Mouse (Mus musculus) liver, embryonic 13.5 days (tissue): ENCODE results near the gene Cul4b. TPM values are rescaled to one million over a fixed set of nuclear protein-coding genes. Genes with fewer than 3 reads are reported as not detected.

Experiments
- ATAC-seq: fragments of 200-750 bp; cut with Nextera tagmentation; 2 replicates; pipeline ENCODE4 v1.8.0; 2017; ENCODE audit warnings: low read depth, mild to moderate bottlenecking, moderate number of reproducible peaks, moderate library complexity
- DNase-seq: peaks from one replicate; pipeline ENCODE4 v3.0.0; 2022
- H3K27ac ChIP-seq: fragments of 300-500 bp; sonication (generic); 2 replicates; pipeline ENCODE4 v1.5.1; 2015; ENCODE audit warnings: moderate library complexity, mild to moderate bottlenecking, inconsistent platforms
- H3K27me3 ChIP-seq: fragments of 300-500 bp; sonication (generic); 2 replicates; pipeline ENCODE4 v1.6.1; 2015; ENCODE audit warnings: mild to moderate bottlenecking, inconsistent platforms
- H3K36me3 ChIP-seq: fragments of 300-500 bp; sonication (generic); 2 replicates; pipeline ENCODE4 v1.6.1; 2015; ENCODE audit warnings: mild to moderate bottlenecking, inconsistent platforms
- H3K4me1 ChIP-seq: fragments of 300-500 bp; sonication (generic); replicated peaks from 2 replicates; pipeline ENCODE4 v1.6.1; 2015; ENCODE audit warnings: inconsistent platforms
- H3K4me2 ChIP-seq: fragments of 300-500 bp; sonication (generic); 2 replicates; pipeline ENCODE4 v1.6.1; 2015; ENCODE audit warnings: inconsistent platforms, mild to moderate bottlenecking, moderate library complexity
- H3K4me3 ChIP-seq: fragments of 300-500 bp; sonication (generic); replicated peaks from 2 replicates; pipeline ENCODE4 v1.5.1; 2015; ENCODE audit warnings: mild to moderate bottlenecking, inconsistent platforms
- H3K9ac ChIP-seq: fragments of 300-500 bp; sonication (generic); 2 replicates; pipeline ENCODE4 v1.6.1; 2015; ENCODE audit warnings: mild to moderate bottlenecking, inconsistent platforms
- H3K9me3 ChIP-seq: fragments of 300-500 bp; sonication (generic); replicated peaks from 2 replicates; pipeline ENCODE4 v1.6.1; 2016; ENCODE audit warnings: inconsistent platforms
- WGBS: fragments of 180-500 bp; shearing (Covaris S2); methylation state at CpG from one replicate; pipeline ENCODE4 v1.1.7; 2015; ENCODE audit not compliant: insufficient replicate concordance; 5-methylcytosine and 5-hydroxymethylcytosine counted together
- polyA plus RNA-seq: library from polyadenylated mRNA; unstranded; fragments of >200 nt; fragmentation: Nextera tagmentation; extraction: Ambion mirVana; gene quantifications from 2 replicates; pipeline ENCODE4 v1.2.1, GENCODE M21; 2015

Cul4b gene
- 12.8 and 17.6 TPM in 2 replicates for polyA plus RNA-seq

- no peak within 1 kb of the TSS for H3K9ac ChIP-seq
- no peak within 1 kb of the TSS for H3K27ac ChIP-seq
- WGBS = 58% methylated on average over 15 of the region's 15 CpGs
- no peaks in the 10 kb centered on the region for H3K27me3 ChIP-seq
- H3K4me1 ChIP-seq = peaks cover 13% of the 10 kb centered on the region
- peak; percentile 99 for ATAC-seq
- DNase-seq = peak; percentile 75
- H3K36me3 ChIP-seq = no peaks in the 10 kb centered on the region
- H3K4me3 ChIP-seq = peak within 1 kb of the TSS; percentile 16
- no peaks in the 10 kb centered on the region for H3K9me3 ChIP-seq
- H3K4me2 ChIP-seq = peak within 1 kb of the TSS; percentile 40
Observed at GRCm38 (mm10) chrX:38576078-38576477, at the start of gene Cul4b. Gene Cul4b (minus strand): TSS chrX:38576196.

- Histone ChIP-seq H3K9ac (peak overlapping the region; percentile 69), H3K9me3 (no peaks in the 10 kb centered on the region), H3K36me3 (no peaks in the 10 kb centered on the region), H3K4me2 (peak overlapping the region; percentile 66), H3K4me3 (peak overlapping the region; percentile 64), H3K4me1 (0 out of 2 replicates have a peak, but pooled peaks cover 3% of the 10 kb centered on the region), H3K27ac (peak overlapping the region; percentile 72), H3K27me3 (no peaks in the 10 kb centered on the region)
- 8% methylated on average over 3 of the region's 3 CpGs for whole genome bisulfite sequencing
- peak; percentile 65 for ATAC-seq
- no peak for DNase-seq
Observed at GRCm38 (mm10) chrX:38600995-38601369, 25.0 kb upstream of the Cul4b start.

- peak within 1 kb of the TSS; percentile 69 for H3K9ac ChIP-seq
- no peaks in the 10 kb centered on the region for H3K36me3 ChIP-seq
- ATAC-seq (peak; percentile 79), DNase-seq (peak; percentile 65)
- no peaks in the 10 kb centered on the region for H3K27me3 ChIP-seq
- 0 out of 2 replicates have a peak, but pooled peaks cover 3% of the 10 kb centered on the region for H3K4me1 ChIP-seq
- peak within 1 kb of the TSS; percentile 64 for H3K4me3 ChIP-seq
- H3K9me3 ChIP-seq = no peaks in the 10 kb centered on the region
- peak within 1 kb of the TSS; percentile 66 for H3K4me2 ChIP-seq
- 14% methylated on average over 26 of the region's 26 CpGs for WGBS
- peak within 1 kb of the TSS; percentile 72 for H3K27ac ChIP-seq
Observed at GRCm38 (mm10) chrX:38600177-38600994, 24.4 kb upstream of the Cul4b start, which contains the start of gene Mcts1. Gene Mcts1 (plus strand): TSS chrX:38600578.

- Histone ChIP-seq H3K9ac (no peak overlapping the region), H3K4me2 (0 out of 2 replicates have a peak overlapping the region, but pooled peaks have one; percentile 23), H3K4me1 (peaks cover 49% of the 10 kb centered on the region), H3K27me3 (no peaks in the 10 kb centered on the region), H3K4me3 (no peak overlapping the region), H3K36me3 (no peaks in the 10 kb centered on the region), H3K9me3 (no peaks in the 10 kb centered on the region), H3K27ac (peak overlapping the region; percentile 70)
- peak; percentile 15 for DNase-seq
- peak; percentile 78 for ATAC-seq
- 27% methylated on average over 5 of the region's 5 CpGs for WGBS
Observed at GRCm38 (mm10) chrX:38593180-38593889, 17.3 kb upstream of the Cul4b start.

GRCm38 (mm10) chrX:38591749-38592148 lies 15.8 kb upstream of the Cul4b start:
- H3K9ac ChIP-seq = no peak overlapping the region
- no peaks in the 10 kb centered on the region for H3K36me3 ChIP-seq
- peaks cover 49% of the 10 kb centered on the region for H3K4me1 ChIP-seq
- H3K4me3 ChIP-seq = no peak overlapping the region
- peak overlapping the region; percentile 53 for H3K27ac ChIP-seq
- ATAC-seq (peak; percentile 49; the same call in 1 of the 2 replicates), DNase-seq (peak; percentile 17)
- WGBS = 47% methylated on average over 3 of the region's 3 CpGs
- H3K4me2 ChIP-seq = no peak overlapping the region
- no peaks in the 10 kb centered on the region for H3K9me3 ChIP-seq
- no peaks in the 10 kb centered on the region for H3K27me3 ChIP-seq

GRCm38 (mm10) chrX:38589827-38590226 lies 13.8 kb upstream of the Cul4b start:
- ATAC-seq (peak; percentile 70), DNase-seq (peak; percentile 47)
- 21% methylated on average over 4 of the region's 4 CpGs for WGBS
- H3K4me2 ChIP-seq = no peak overlapping the region
- H3K27me3 ChIP-seq = no peaks in the 10 kb centered on the region
- H3K4me3 ChIP-seq = no peak overlapping the region
- H3K9ac ChIP-seq = no peak overlapping the region
- no peaks in the 10 kb centered on the region for H3K36me3 ChIP-seq
- no peaks in the 10 kb centered on the region for H3K9me3 ChIP-seq
- H3K4me1 ChIP-seq = peaks cover 49% of the 10 kb centered on the region
- H3K27ac ChIP-seq = peak overlapping the region; percentile 66

- no peaks in the 10 kb centered on the region for H3K36me3 ChIP-seq
- no peak overlapping the region for H3K4me2 ChIP-seq
- H3K27ac ChIP-seq = no peak overlapping the region
- ATAC-seq (peak; percentile 83), DNase-seq (no peak)
- H3K4me1 ChIP-seq = peaks cover 27% of the 10 kb centered on the region
- H3K9me3 ChIP-seq = no peaks in the 10 kb centered on the region
- no peak overlapping the region for H3K9ac ChIP-seq
- no peaks in the 10 kb centered on the region for H3K27me3 ChIP-seq
- H3K4me3 ChIP-seq = no peak overlapping the region
Observed at GRCm38 (mm10) chrX:38583261-38583660, 7.3 kb upstream of the Cul4b start.

- no peaks in the 10 kb centered on the region for H3K9me3 ChIP-seq
- WGBS = 78% methylated on average over 1 of the region's 1 CpGs
- ATAC-seq (no peak; the same call in 1 of the 2 replicates), DNase-seq (no peak)
- H3K27ac ChIP-seq = no peak overlapping the region
- no peak overlapping the region for H3K9ac ChIP-seq
- H3K4me3 ChIP-seq = no peak overlapping the region
- peaks cover 35% of the 10 kb centered on the region for H3K4me1 ChIP-seq
- H3K4me2 ChIP-seq = no peak overlapping the region
- no peaks in the 10 kb centered on the region for H3K36me3 ChIP-seq
- H3K27me3 ChIP-seq = no peaks in the 10 kb centered on the region
Observed at GRCm38 (mm10) chrX:38581140-38581539, 5.1 kb upstream of the Cul4b start.

GRCm38 (mm10) chrX:38566521-38567205 lies 9.3 kb downstream of the Cul4b start:
- ATAC-seq = no peak
- 63% methylated on average over 6 of the region's 6 CpGs for WGBS
- Histone ChIP-seq H3K4me1 (peaks cover 12% of the 10 kb centered on the region), H3K27ac (no peak overlapping the region), H3K36me3 (no peaks in the 10 kb centered on the region), H3K9ac (no peak overlapping the region), H3K9me3 (no peaks in the 10 kb centered on the region), H3K27me3 (no peaks in the 10 kb centered on the region), H3K4me3 (no peak overlapping the region), H3K4me2 (no peak overlapping the region)
- DNase-seq = no peak

GRCm38 (mm10) chrX:38565176-38565542 lies 10.8 kb downstream of the Cul4b start:
- H3K9me3 ChIP-seq = no peaks in the 10 kb centered on the region
- peak overlapping the region; percentile 69 for H3K9ac ChIP-seq
- DNase-seq (no peak), ATAC-seq (no peak)
- peak overlapping the region; percentile 75 for H3K4me2 ChIP-seq
- peak overlapping the region; percentile 74 for H3K27ac ChIP-seq
- peaks cover 11% of the 10 kb centered on the region for H3K36me3 ChIP-seq
- peak overlapping the region; percentile 72 for H3K4me3 ChIP-seq
- WGBS = 16% methylated on average over 8 of the region's 8 CpGs
- no peaks in the 10 kb centered on the region for H3K27me3 ChIP-seq
- peaks cover 12% of the 10 kb centered on the region for H3K4me1 ChIP-seq
